Mouse (Mus musculus) CH12.LX (cell line): ENCODE data around the gene Atp7b. TPM values are rescaled to one million over a fixed set of nuclear protein-coding genes. Genes with fewer than 3 reads are reported as not detected.
A peak's percentile ranks its signal among the peaks of the same experiment; 100 is the strongest.

Experiments used
- DNase-seq: peaks from one replicate; pipeline ENCODE4 v3.0.0-alpha.2; 2013; ENCODE audit errors: extremely low read depth
- H3K27ac ChIP-seq: 2 replicates; pipeline ENCODE4 v1.5.1; 2012; ENCODE audit warnings: low read depth, mild to moderate bottlenecking, control low read depth, moderate library complexity; ENCODE audit not compliant: insufficient read depth
- H3K27me3 ChIP-seq: replicated peaks from 2 replicates; pipeline ENCODE3; 2012; ENCODE audit warnings: inconsistent platforms
- H3K36me3 ChIP-seq, 2 experiments: replicated peaks in 1 of 2; 2 replicates each; pipeline versions ENCODE3 to v1.6.1; 2012; ENCODE audit warnings: inconsistent platforms in 1 of 2, low read length in 1 of 2, mild to moderate bottlenecking in 1 of 2, mixed read lengths in 1 of 2, moderate library complexity in 1 of 2; ENCODE audit not compliant: control insufficient read depth in 1 of 2, insufficient read depth in 1 of 2
- H3K4me1 ChIP-seq, 2 experiments: 2 replicates each; pipeline ENCODE4 v1.6.1; 2012; ENCODE audit warnings: inconsistent platforms in 1 of 2, moderate library complexity in 1 of 2; ENCODE audit not compliant: insufficient read depth in 2 of 2, control insufficient read depth in 1 of 2
- H3K4me2 ChIP-seq: 2 replicates; pipeline ENCODE4 v1.6.1; 2012; ENCODE audit warnings: low read depth, mild to moderate bottlenecking, control low read depth; ENCODE audit not compliant: poor library complexity, insufficient read depth, severe bottlenecking
- H3K4me3 ChIP-seq, 3 experiments: fragments of 150-350 bp in 1 of 3; sonication (generic) in 1 of 3; replicated peaks in 1 of 3; 2 replicates each; pipeline versions ENCODE3 to v1.5.1; 2011 to 2012; ENCODE audit warnings: low read depth in 2 of 3, low read length in 2 of 3, mild to moderate bottlenecking in 2 of 3, moderate library complexity in 2 of 3, control low read depth in 1 of 3, improper control_type of control experiment in 1 of 3, inconsistent platforms in 1 of 3, mixed read lengths in 1 of 3; ENCODE audit not compliant: poor library complexity in 1 of 3
- H3K79me2 ChIP-seq: replicated peaks from 2 replicates; pipeline ENCODE4 v1.6.1; 2012; ENCODE audit warnings: mild to moderate bottlenecking, moderate library complexity; ENCODE audit not compliant: control insufficient read depth, poor library complexity, insufficient read depth, severe bottlenecking; ENCODE audit errors: extremely low read depth
- H3K9ac ChIP-seq: 2 replicates; pipeline ENCODE4 v1.6.1; 2012; ENCODE audit warnings: low read depth, mild to moderate bottlenecking, control low read depth, moderate library complexity; ENCODE audit not compliant: insufficient read depth
- H3K9me3 ChIP-seq: replicated peaks from 2 replicates; pipeline ENCODE3; 2012; ENCODE audit warnings: low read length, inconsistent platforms, mixed read lengths
- CHD2 ChIP-seq: IDR thresholded peaks from 2 replicates; pipeline ENCODE4 v1.6.1; 2011; ENCODE audit warnings: low read length, improper control_type of control experiment
- E2F4 ChIP-seq: IDR thresholded peaks from 2 replicates; pipeline ENCODE4 v1.6.1; 2011; ENCODE audit warnings: low read depth, low read length, improper control_type of control experiment; ENCODE audit not compliant: insufficient replicate concordance
- ETS1 ChIP-seq: conservative IDR thresholded peaks from 2 replicates; pipeline ENCODE4 v1.6.1; 2012; ENCODE audit warnings: low read depth, mild to moderate bottlenecking, inconsistent platforms, low read length, improper control_type of control experiment, moderate library complexity
- GABPA ChIP-seq: IDR thresholded peaks from 2 replicates; pipeline ENCODE4 v1.6.1; 2012; ENCODE audit warnings: low read depth, low read length, improper control_type of control experiment, inconsistent platforms; ENCODE audit not compliant: insufficient replicate concordance
- HCFC1 ChIP-seq: IDR thresholded peaks from 2 replicates; pipeline ENCODE4 v1.6.1; 2012; ENCODE audit warnings: low read depth, mild to moderate bottlenecking, inconsistent platforms, low read length, improper control_type of control experiment
- KAT2A ChIP-seq: IDR thresholded peaks from 2 replicates; pipeline ENCODE4 v1.6.1; 2012; ENCODE audit warnings: low read length, improper control_type of control experiment, inconsistent platforms; ENCODE audit not compliant: insufficient replicate concordance
- MAFK ChIP-seq: IDR thresholded peaks from 2 replicates; pipeline ENCODE4 v1.6.1; 2011; ENCODE audit warnings: low read length, improper control_type of control experiment; ENCODE audit not compliant: insufficient replicate concordance
- MAX ChIP-seq: IDR thresholded peaks from 2 replicates; pipeline ENCODE4 v1.6.1; 2011; ENCODE audit warnings: low read length, improper control_type of control experiment
- MXI1 ChIP-seq: IDR thresholded peaks from 2 replicates; pipeline ENCODE4 v1.6.1; 2011; ENCODE audit warnings: mild to moderate bottlenecking, low read depth, low read length, improper control_type of control experiment
- MYC ChIP-seq: IDR thresholded peaks from 2 replicates; pipeline ENCODE4 v1.6.1; 2011; ENCODE audit warnings: low read depth, mild to moderate bottlenecking, improper control_type of control experiment, low read length
- NELFE ChIP-seq: IDR thresholded peaks from 2 replicates; pipeline ENCODE4 v1.6.1; 2011; ENCODE audit warnings: low read depth, low read length, improper control_type of control experiment
- POLR2A ChIP-seq: IDR thresholded peaks from 2 replicates; pipeline ENCODE4 v1.6.1; 2011; ENCODE audit warnings: low read depth, mild to moderate bottlenecking, improper control_type of control experiment, low read length
- POLR2AphosphoS2 ChIP-seq: IDR thresholded peaks from 2 replicates; pipeline ENCODE4 v1.6.1; 2011; ENCODE audit warnings: low read depth, low read length, improper control_type of control experiment
- RAD21 ChIP-seq: IDR thresholded peaks from 2 replicates; pipeline ENCODE4 v1.6.1; 2011; ENCODE audit warnings: low read depth, mild to moderate bottlenecking, low read length, improper control_type of control experiment, moderate library complexity
- SIN3A ChIP-seq: IDR thresholded peaks from 2 replicates; pipeline ENCODE4 v1.6.1; 2012; ENCODE audit warnings: low read length, improper control_type of control experiment, inconsistent platforms
- SMC3 ChIP-seq: IDR thresholded peaks from 2 replicates; pipeline ENCODE4 v1.6.1; 2011; ENCODE audit warnings: low read depth, low read length, improper control_type of control experiment
- TBP ChIP-seq: conservative IDR thresholded peaks from 2 replicates; pipeline ENCODE4 v1.6.1; 2011; ENCODE audit warnings: low read depth, low read length, improper control_type of control experiment
- TCF12 ChIP-seq: IDR thresholded peaks from 2 replicates; pipeline ENCODE4 v1.6.1; 2014; ENCODE audit warnings: low read depth, mild to moderate bottlenecking, inconsistent platforms, low read length, improper control_type of control experiment
- USF1 ChIP-seq: IDR thresholded peaks from 2 replicates; pipeline ENCODE4 v1.6.1; 2014; ENCODE audit warnings: low read depth, mild to moderate bottlenecking, inconsistent platforms, low read length, improper control_type of control experiment
- USF2 ChIP-seq: conservative IDR thresholded peaks from 2 replicates; pipeline ENCODE4 v1.6.1; 2011; ENCODE audit warnings: low read depth, low read length, improper control_type of control experiment
- dilution Hi-C: fragments of 300-500 bp; cut with MboI; formaldehyde crosslinking; loops from 2 replicates; pipeline ENCODE4 v1.14.3; 2020; ENCODE audit warnings: low sequenced_read_pairs; ENCODE audit not compliant: extremely low pct_unique_long_range_greater_than_20kb, extremely low pct_ligation_motif_present
- in situ Hi-C: fragments of 300-500 bp; cut with MboI; formaldehyde crosslinking; loops from 3 replicates; pipeline ENCODE4 v1.14.3; 2019; ENCODE audit warnings: low sequenced_read_pairs, low pct_ligation_motif_present, low pct_unique_long_range_greater_than_20kb, mixed read lengths
- polyA plus RNA-seq: library from polyadenylated mRNA; unstranded; fragments of >175 nt; gene quantifications from 2 replicates; pipeline ENCODE4 v1.2.1, GENCODE M21; 2012; ENCODE audit warnings: low read depth; ENCODE audit not compliant: insufficient read length
- total RNA-seq, 2 experiments: library from RNA; depleted of rRNA; stranded (reverse); fragments of 300-350 nt in 1 of 2; fragments of >200 nt in 1 of 2; gene quantifications; 2 replicates each; pipeline ENCODE4 v1.2.3; 2012 to 2014

The Atp7b gene
- total and polyA plus RNA-seq, 3 experiments = 0.51 to 3.1 (median 1.2) TPM

DNA sequence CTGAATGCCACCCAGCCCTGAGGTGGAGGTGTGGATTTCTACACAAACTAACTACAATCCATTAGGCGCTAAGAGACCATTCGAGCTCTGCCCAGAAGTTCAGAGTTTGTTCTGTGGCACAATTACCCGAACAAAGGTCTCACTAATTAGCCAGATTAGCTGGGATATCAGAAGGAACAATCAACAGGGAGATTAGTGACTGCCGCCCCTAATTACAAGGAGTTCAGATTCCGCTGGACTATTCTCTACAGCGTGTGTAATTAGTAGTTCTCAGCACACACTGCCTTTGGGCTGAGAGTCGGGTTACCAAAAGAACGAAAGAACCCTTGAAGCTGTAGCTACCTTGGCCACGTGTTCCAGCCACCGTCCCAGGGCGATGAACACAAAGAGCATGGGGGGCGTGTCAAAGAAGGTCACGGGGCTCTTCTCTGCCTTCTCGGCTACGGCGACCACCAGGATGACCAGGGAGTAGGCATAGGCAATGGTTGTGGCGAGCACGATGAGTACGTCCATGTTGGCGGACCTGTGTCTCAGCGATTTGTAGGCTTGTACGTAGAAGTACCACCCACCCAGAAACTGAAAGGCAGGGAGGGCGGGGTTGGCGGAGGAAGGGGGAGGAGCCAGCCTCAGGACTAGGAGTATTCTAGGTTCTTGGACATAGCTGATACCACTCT lies 46.9 kb downstream of the Atp7b start:
- peak overlapping the region; percentile 78 for H3K4me2 ChIP-seq
- H3K27ac ChIP-seq = no peak overlapping the region
- in situ Hi-C loops = no loop called here
- H3K4me1 ChIP-seq = peaks cover 9 to 15% of the 10 kb centered on the region in 2 experiments
- H3K27me3 ChIP-seq = no peaks in the 10 kb centered on the region
- peak overlapping the region; percentile 45 to 66 (median 47) for H3K4me3 ChIP-seq
- DNase-seq = peak; percentile 22
- no peaks in the 10 kb centered on the region for H3K79me2 ChIP-seq
- H3K9me3 ChIP-seq = no peaks in the 10 kb centered on the region
- peak overlapping the region; percentile 4; the same call in 1 of the 2 replicates for H3K9ac ChIP-seq
- dilution Hi-C loops = no loop called here
- H3K36me3 ChIP-seq = peaks cover 3% of the 10 kb centered on the region in 2 experiments
- peak; percentile 57; the same call in 1 of the 2 replicates for TF ChIP-seq NELFE
- no peak for TF ChIP-seq KAT2A
- TF ChIP-seq HCFC1 = 0 out of 2 replicates have a peak, but pooled peaks have one; percentile 22
- 0 out of 2 replicates have a peak, but pooled peaks have one; percentile 22 for TF ChIP-seq USF2
- peak; percentile 78 for TF ChIP-seq POLR2A
- TF ChIP-seq GABPA = no peak
- TF ChIP-seq SIN3A = 0 out of 2 replicates have a peak, but pooled peaks have one; percentile 29
- TF ChIP-seq MYC = peak; percentile 82
- TF ChIP-seq MAX = peak; percentile 92
- peak; percentile 49; the same call in 1 of the 2 replicates for TF ChIP-seq TCF12
- no peak for TF ChIP-seq ETS1
- peak; percentile 61; the same call in 1 of the 2 replicates for TF ChIP-seq TBP
- peak; percentile 95 for TF ChIP-seq MXI1
- TF ChIP-seq USF1 = peak; percentile 50
- TF ChIP-seq SMC3 = no peak
- TF ChIP-seq, all 38 proteins: peak for 11

DNA sequence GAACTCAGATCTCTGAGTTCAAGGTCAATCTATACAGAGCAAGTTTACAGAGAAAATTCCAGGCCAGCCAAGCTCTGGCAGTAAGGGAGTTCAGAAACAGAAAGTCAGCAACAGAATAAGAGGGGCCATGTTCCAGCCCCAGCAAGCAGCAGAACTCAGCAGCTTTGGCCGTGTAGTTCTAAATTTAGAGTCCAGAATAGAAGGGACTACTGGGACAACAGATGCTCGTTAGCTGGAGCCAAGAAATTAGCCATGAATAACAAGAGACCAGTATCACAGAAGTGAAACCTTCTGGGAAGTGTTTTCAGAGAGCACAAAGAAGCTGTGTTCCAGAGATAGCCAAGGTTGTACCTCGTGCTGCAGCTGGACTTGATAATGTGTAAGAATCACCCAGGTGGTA lies 50.7 kb downstream of the Atp7b start:
- H3K4me1 ChIP-seq = peaks cover 16 to 27% of the 10 kb centered on the region in 2 experiments
- no peak overlapping the region for H3K4me2 ChIP-seq
- H3K27me3 ChIP-seq = no peaks in the 10 kb centered on the region
- no peak overlapping the region for H3K27ac ChIP-seq
- no peak for DNase-seq
- no peaks in the 10 kb centered on the region for H3K9me3 ChIP-seq
- peaks cover 3 to 10% of the 10 kb centered on the region in 2 experiments for H3K36me3 ChIP-seq
- H3K9ac ChIP-seq = no peak overlapping the region
- dilution Hi-C loops = no loop called here
- no peak overlapping the region for H3K4me3 ChIP-seq
- TF ChIP-seq E2F4 = no peak
- TF ChIP-seq ETS1 = no peak
- no peak for TF ChIP-seq SMC3
- no peak for TF ChIP-seq NELFE
- TF ChIP-seq GABPA = no peak
- no peak for TF ChIP-seq POLR2A
- no peak for TF ChIP-seq RAD21
- no peak for TF ChIP-seq CHD2
- TF ChIP-seq MAFK = no peak
- TF ChIP-seq POLR2AphosphoS2 = no peak
- TF ChIP-seq, all 38 proteins: peak for 0
- no peaks in the 10 kb centered on the region for H3K79me2 ChIP-seq
- in situ Hi-C loops = no loop called here
